Comparison of ENCODE assay signal across 8 mouse cellular contexts in genomic region chr15:8709578-8709977, GRCm38 (mm10). TPM values are rescaled to one million over a fixed set of nuclear protein-coding genes. Genes with fewer than 3 reads are reported as not detected.
A peak's percentile ranks its signal among the peaks of the same experiment; 100 is the strongest.
DNase-seq lines count a peak whose midpoint lies in the region; ATAC-seq and TF ChIP-seq lines count a peak whose summit lies in the region.

No protein-coding gene starts in this region.

- H3K9me3 ChIP-seq in CH12.LX (replicated peaks; ENCODE audit: low read length) = no peaks in the 10 kb centered on the region
- H3K9me3 ChIP-seq in embryonic facial prominence, embryonic 10.5 days = no peaks in the 10 kb centered on the region
- no peaks in the 10 kb centered on the region for H3K9me3 ChIP-seq in hindbrain, embryonic 14.5 days (ENCODE audit: control insufficient read depth, low read length)
- H3K9me3 ChIP-seq in midbrain, embryonic 10.5 days (replicated peaks) = no peaks in the 10 kb centered on the region

- peak overlapping the region in 2 of 3 experiments; percentile 48 to 53 for H3K4me3 ChIP-seq in CH12.LX (replicated peaks in 1 of 3; ENCODE audit: low read depth in 2 of 3, low read length in 2 of 3, poor library complexity in 1 of 3)
- H3K4me3 ChIP-seq in embryonic facial prominence, embryonic 10.5 days = peak overlapping the region; percentile 78
- H3K4me3 ChIP-seq in hindbrain, embryonic 14.5 days (replicated peaks; ENCODE audit: low read length) = peak overlapping the region; percentile 49
- H3K4me3 ChIP-seq in midbrain, embryonic 10.5 days = peak overlapping the region; percentile 74

- no peak for TF ChIP-seq RAD21 in CH12.LX (IDR thresholded peaks at IDR 0.05; ENCODE audit: low read depth, low read length)

- peak; percentile 33 for DNase-seq in adrenal gland, postnatal 14 days
- no peak for DNase-seq in adrenal gland, adult 18-20 months (ENCODE audit: low spot score in 2 of 2)
- DNase-seq in CH12.LX (ENCODE audit: extremely low read depth) (no peak), adipocyte (ENCODE audit: low spot score) (no peak)
- peak; percentile 55 for DNase-seq in embryonic facial prominence, embryonic 10.5 days (ENCODE audit: low spot score)
- DNase-seq in hindbrain, embryonic 14.5 days (ENCODE audit: low spot score) = peak; percentile 66
- DNase-seq in midbrain, embryonic 10.5 days (ENCODE audit: low spot score) = peak; percentile 33
- no peak for DNase-seq in thymus, adult 18-20 months

- dilution Hi-C loops in CH12.LX (cut with MboI; ENCODE audit: extremely low pct_ligation_motif_present, extremely low pct_unique_long_range_greater_than_20kb, low sequenced_read_pairs) = no loop called here

- no peak for TF ChIP-seq EP300 in CH12.LX (IDR thresholded peaks at IDR 0.05; ENCODE audit: low read length)

- TF ChIP-seq POLR2A in CH12.LX (IDR thresholded peaks at IDR 0.05; ENCODE audit: low read depth, low read length) = no peak

- H3K27me3 ChIP-seq in CH12.LX (replicated peaks) = no peaks in the 10 kb centered on the region
- H3K27me3 ChIP-seq in embryonic facial prominence, embryonic 10.5 days (replicated peaks; ENCODE audit: low read depth, poor library complexity, severe bottlenecking) = peaks cover 20% of the 10 kb centered on the region
- H3K27me3 ChIP-seq in hindbrain, embryonic 14.5 days (ENCODE audit: control insufficient read depth, insufficient read depth, low read length) = 0 out of 2 replicates have a peak, but pooled peaks cover 5% of the 10 kb centered on the region
- peaks cover 39% of the 10 kb centered on the region for H3K27me3 ChIP-seq in midbrain, embryonic 10.5 days (ENCODE audit: low read depth, poor library complexity, severe bottlenecking)

- H3K36me3 ChIP-seq in CH12.LX (replicated peaks in 1 of 2; ENCODE audit: control insufficient read depth in 1 of 2, insufficient read depth in 1 of 2, low read length in 1 of 2) = peaks cover 0 to 8% of the 10 kb centered on the region in 2 experiments
- H3K36me3 ChIP-seq in embryonic facial prominence, embryonic 10.5 days (replicated peaks) = peaks cover 13% of the 10 kb centered on the region
- H3K36me3 ChIP-seq in hindbrain, embryonic 14.5 days (replicated peaks; ENCODE audit: control insufficient read depth, insufficient read depth) = no peaks in the 10 kb centered on the region
- peaks cover 4% of the 10 kb centered on the region; the same call in 1 of the 2 replicates for H3K36me3 ChIP-seq in midbrain, embryonic 10.5 days

- peak overlapping the region; percentile 81; the same call in 1 of the 2 replicates for H3K9ac ChIP-seq in CH12.LX (ENCODE audit: insufficient read depth, low read depth)
- peak overlapping the region; percentile 57 for H3K9ac ChIP-seq in hindbrain, embryonic 14.5 days

- peaks cover 4% of the 10 kb centered on the region; the same call in 1 of the 2 replicates for H3K79me2 ChIP-seq in CH12.LX (replicated peaks; ENCODE audit: control insufficient read depth, extremely low read depth, insufficient read depth, poor library complexity, severe bottlenecking)

- in situ Hi-C loops in CH12.LX (cut with MboI; ENCODE audit: low pct_ligation_motif_present, low pct_unique_long_range_greater_than_20kb, low sequenced_read_pairs) = no loop called here

- no peak overlapping the region for H3K27ac ChIP-seq in CH12.LX (ENCODE audit: insufficient read depth, low read depth)
- H3K27ac ChIP-seq in embryonic facial prominence, embryonic 10.5 days (replicated peaks) = peak overlapping the region; percentile 86; the same call in 1 of the 2 replicates
- no peak overlapping the region for H3K27ac ChIP-seq in hindbrain, embryonic 14.5 days
- peak overlapping the region; percentile 83; the same call in 1 of the 2 replicates for H3K27ac ChIP-seq in midbrain, embryonic 10.5 days (replicated peaks)

- WGBS in embryonic facial prominence, embryonic 10.5 days = 2% methylated on average over 11 of the region's 11 CpGs
- WGBS in hindbrain, embryonic 14.5 days = 2% methylated on average over 11 of the region's 11 CpGs
- WGBS in midbrain, embryonic 10.5 days = 5% methylated on average over 11 of the region's 11 CpGs

- TF ChIP-seq CTCF in CH12.LX (conservative IDR thresholded peaks at IDR 0.05 in 1 of 2, IDR thresholded peaks at IDR 0.05 in 1 of 2; ENCODE audit: low read depth in 2 of 2, low read length in 2 of 2) = no peak

- H3K4me2 ChIP-seq in CH12.LX (ENCODE audit: insufficient read depth, low read depth, poor library complexity, severe bottlenecking) = peak overlapping the region; percentile 70
- peak overlapping the region; percentile 95 for H3K4me2 ChIP-seq in hindbrain, embryonic 14.5 days (replicated peaks)

- ATAC-seq in hindbrain, embryonic 14.5 days (ENCODE audit: low FRiP score) = no peak

- H3K4me1 ChIP-seq in CH12.LX (ENCODE audit: control insufficient read depth in 1 of 2, insufficient read depth in 2 of 2) = peaks cover 13 to 29% of the 10 kb centered on the region in 2 experiments
- peaks cover 30% of the 10 kb centered on the region for H3K4me1 ChIP-seq in embryonic facial prominence, embryonic 10.5 days
- H3K4me1 ChIP-seq in hindbrain, embryonic 14.5 days (replicated peaks; ENCODE audit: control insufficient read depth, insufficient read depth, low read length) = no peaks in the 10 kb centered on the region
- H3K4me1 ChIP-seq in midbrain, embryonic 10.5 days = peaks cover 15% of the 10 kb centered on the region

TF ChIP-seq in CH12.LX, 34 proteins besides CTCF, POLR2A, EP300 and RAD21:
- no peak for TF ChIP-seq CHD1 (IDR thresholded peaks at IDR 0.05; ENCODE audit: low read depth, low read length)
- no peak for TF ChIP-seq E2F4 (IDR thresholded peaks at IDR 0.05; ENCODE audit: insufficient replicate concordance, low read depth, low read length)
- TF ChIP-seq TBP (conservative IDR thresholded peaks at IDR 0.05; ENCODE audit: low read depth, low read length) = no peak
- TF ChIP-seq NELFE (IDR thresholded peaks at IDR 0.05; ENCODE audit: low read depth, low read length) = no peak
- no peak for TF ChIP-seq ZNF384 (IDR thresholded peaks at IDR 0.05; ENCODE audit: low read depth, low read length)
- no peak for TF ChIP-seq ZMIZ1 (IDR thresholded peaks at IDR 0.05; ENCODE audit: low read depth, low read length)
- no peak for TF ChIP-seq JUND (conservative IDR thresholded peaks at IDR 0.05; ENCODE audit: low read depth, low read length)
- no peak for TF ChIP-seq PAX5 (IDR thresholded peaks at IDR 0.05; ENCODE audit: low read length)
- no peak for TF ChIP-seq ZC3H11A (IDR thresholded peaks at IDR 0.05; ENCODE audit: low read depth, low read length)
- TF ChIP-seq MYC (IDR thresholded peaks at IDR 0.05; ENCODE audit: low read depth, low read length) = no peak
- no peak for TF ChIP-seq MXI1 (IDR thresholded peaks at IDR 0.05; ENCODE audit: low read depth, low read length)
TF ChIP-seq in CH12.LX: peak in this region for 0.

RNA-seq across cellular contexts. Expression of gene Slc1a3, which starts 1.0 kb away (rescaled TPM):
- total RNA-seq in adrenal gland, postnatal 14 days (2021) = 12.3 and 16.9 TPM in 2 replicates
- 10 to 100 TPM; 17.7 to 32.8 TPM for total RNA-seq in adrenal gland, adult 18-20 months (2021)
- 9.9 and 12.6 TPM in 2 replicates for total RNA-seq in CH12.LX (2012; rRNA removed)
- 6.5 and 8.2 TPM in 2 replicates for total RNA-seq in CH12.LX (2014; rRNA removed)
- polyA plus RNA-seq in CH12.LX (2012; ENCODE audit: insufficient read length, low read depth) = 3.7 and 4.5 TPM in 2 replicates
- 24.2 and 25.7 TPM in 2 replicates for polyA plus RNA-seq in embryonic facial prominence, embryonic 10.5 days (2016; fragmentation: Nextera tagmentation; extraction: Ambion mirVana)
- 242 and 264 TPM in 2 replicates for polyA plus RNA-seq in hindbrain, embryonic 14.5 days (2014; fragmentation: Nextera tagmentation; extraction: Ambion mirVana)
- polyA plus RNA-seq in midbrain, embryonic 10.5 days (2016; fragmentation: Nextera tagmentation; extraction: Ambion mirVana) = 23.5 and 30.2 TPM in 2 replicates

Comparison
In these comparisons a context has a peak if more than half of its experiments do, and no peak if none do; other contexts are left out.
1. DNase-seq: peak in adrenal gland, postnatal 14 days (single experiment), embryonic facial prominence, embryonic 10.5 days (single experiment), hindbrain, embryonic 14.5 days (single experiment) and midbrain, embryonic 10.5 days (single experiment); none in adrenal gland, adult 18-20 months (0 of 2), CH12.LX (single experiment), thymus, adult 18-20 months (0 of 2) and adipocyte (single experiment).
2. H3K27ac ChIP-seq: peak in embryonic facial prominence, embryonic 10.5 days (single experiment) and midbrain, embryonic 10.5 days (single experiment); none in CH12.LX (single experiment) and hindbrain, embryonic 14.5 days (single experiment).
3. Peak in every context shown above with its lines, with median percentiles within 50 percentile points of each other: H3K4me3 ChIP-seq.